In the genomic region with DNA sequence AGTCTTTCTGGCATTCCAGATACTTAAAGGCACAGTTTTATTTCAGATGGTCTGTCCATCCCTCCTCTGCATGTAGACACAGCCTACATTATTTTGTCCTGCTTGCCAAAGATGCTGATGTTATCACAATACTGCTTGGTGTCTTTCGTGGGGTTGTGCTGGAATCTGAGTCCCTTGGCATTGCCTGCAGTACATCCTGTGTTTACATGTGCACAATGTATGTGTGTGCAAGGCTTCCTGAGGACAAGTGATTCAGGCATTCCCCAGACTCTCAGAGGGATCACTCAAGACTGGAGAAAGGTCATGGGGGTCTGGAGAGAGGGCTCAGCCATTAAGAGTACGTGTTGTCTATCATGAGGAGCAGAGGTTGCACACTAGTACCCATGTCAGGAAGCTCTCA, we compare ENCODE assay signal across 21 mouse cellular contexts.
"Had no signal": no experiment of that assay in that cellular context is flagged by ENCODE, and none has a peak within 500 bp of the region (broad histone marks: within the 10 kb centered on the region; RNA-seq: fewer than 3 reads in every experiment).

No protein-coding gene starts in this region.

- ATAC-seq: intestine, embryonic 15.5 days; liver, embryonic 12.5 days; midbrain, embryonic 16.5 days had no signal

- H3K4me1 ChIP-seq: liver, embryonic 12.5 days; liver, embryonic 15.5 days; stomach, embryonic 15.5 days had no signal

- DNase-seq: kidney, adult 11 months; kidney, adult 8-10 months; kidney, postnatal 10 days; kidney, postnatal 36 days; layer of hippocampus, postnatal 36 days; liver; retina, postnatal 1 day; right cerebral cortex, postnatal 25 days; spleen, adult 18-20 months; thymus, postnatal 25 days had no signal

- H3K9ac ChIP-seq: intestine, embryonic 15.5 days; kidney, embryonic 15.5 days; limb, embryonic 13.5 days; liver, embryonic 12.5 days; liver, embryonic 15.5 days; midbrain, embryonic 12.5 days; neural tube, embryonic 13.5 days; stomach, embryonic 15.5 days had no signal

- H3K36me3 ChIP-seq: intestine, embryonic 15.5 days; kidney, embryonic 15.5 days; limb, embryonic 10.5 days; limb, embryonic 13.5 days; liver, embryonic 12.5 days; liver, embryonic 15.5 days; midbrain, embryonic 12.5 days; neural tube, embryonic 13.5 days; stomach, embryonic 15.5 days had no signal

- H3K4me2 ChIP-seq: intestine, embryonic 15.5 days; kidney, embryonic 15.5 days; limb, embryonic 13.5 days; liver, embryonic 12.5 days; liver, embryonic 15.5 days; midbrain, embryonic 12.5 days; neural tube, embryonic 13.5 days; stomach, embryonic 15.5 days had no signal

- H3K27me3 ChIP-seq: intestine, embryonic 15.5 days; kidney, embryonic 15.5 days; limb, embryonic 13.5 days; liver, embryonic 12.5 days; liver, embryonic 15.5 days; midbrain, embryonic 12.5 days; neural tube, embryonic 13.5 days; stomach, embryonic 15.5 days had no signal

- H3K9me3 ChIP-seq: intestine, embryonic 15.5 days; kidney, embryonic 15.5 days; limb, embryonic 10.5 days; limb, embryonic 13.5 days; liver, embryonic 12.5 days; midbrain, embryonic 12.5 days; neural tube, embryonic 13.5 days; stomach, embryonic 15.5 days had no signal

- H3K4me3 ChIP-seq: intestine, embryonic 15.5 days; kidney, embryonic 15.5 days; limb, embryonic 10.5 days; limb, embryonic 13.5 days; liver, embryonic 12.5 days; liver, embryonic 15.5 days; midbrain, embryonic 12.5 days; myocyte; neural tube, embryonic 13.5 days; stomach, embryonic 15.5 days had no signal

- H3K27ac ChIP-seq: intestine, embryonic 15.5 days; kidney, embryonic 15.5 days; limb, embryonic 10.5 days; limb, embryonic 13.5 days; liver, embryonic 12.5 days; liver, embryonic 15.5 days; midbrain, embryonic 12.5 days; neural tube, embryonic 13.5 days; stomach, embryonic 15.5 days had no signal
